Mouse (Mus musculus) embryonic fibroblast, embryonic 13.5 days (primary cell): ENCODE results near the gene Olfr1440. TPM values are rescaled to one million over a fixed set of nuclear protein-coding genes. Genes with fewer than 3 reads are reported as not detected.

Source experiments
- H3K27ac ChIP-seq: 2 replicates; pipeline ENCODE4 v1.5.1; 2012; ENCODE audit warnings: low read length, control low read depth, inconsistent platforms; ENCODE audit not compliant: insufficient read depth
- H3K4me1 ChIP-seq: 2 replicates; pipeline ENCODE4 v1.6.1; 2011; ENCODE audit warnings: low read length; ENCODE audit not compliant: control insufficient read depth, insufficient read depth
- H3K4me3 ChIP-seq: 2 replicates; pipeline ENCODE4 v1.5.1; 2011; ENCODE audit warnings: mild to moderate bottlenecking, control low read depth, low read length; ENCODE audit not compliant: insufficient read depth
- CTCF ChIP-seq: IDR thresholded peaks from 2 replicates; pipeline ENCODE4 v1.5.1; 2011; ENCODE audit warnings: mild to moderate bottlenecking, control low read depth, low read length, moderate library complexity, borderline replicate concordance; ENCODE audit not compliant: insufficient read depth
- POLR2A ChIP-seq: IDR thresholded peaks from 2 replicates; pipeline ENCODE4 v1.6.1; 2011; ENCODE audit warnings: low read depth, mild to moderate bottlenecking, control low read depth, low read length, moderate library complexity
- polyA plus RNA-seq: library from polyadenylated mRNA; stranded (reverse); fragments of >200 nt; gene quantifications from 2 replicates; pipeline ENCODE4 v1.2.4, GENCODE M21; 2011; ENCODE audit warnings: low read depth; ENCODE audit not compliant: missing spikeins, insufficient read length

Olfr1440 gene
- polyA plus RNA-seq, 1 experiment, result not detected

DNA sequence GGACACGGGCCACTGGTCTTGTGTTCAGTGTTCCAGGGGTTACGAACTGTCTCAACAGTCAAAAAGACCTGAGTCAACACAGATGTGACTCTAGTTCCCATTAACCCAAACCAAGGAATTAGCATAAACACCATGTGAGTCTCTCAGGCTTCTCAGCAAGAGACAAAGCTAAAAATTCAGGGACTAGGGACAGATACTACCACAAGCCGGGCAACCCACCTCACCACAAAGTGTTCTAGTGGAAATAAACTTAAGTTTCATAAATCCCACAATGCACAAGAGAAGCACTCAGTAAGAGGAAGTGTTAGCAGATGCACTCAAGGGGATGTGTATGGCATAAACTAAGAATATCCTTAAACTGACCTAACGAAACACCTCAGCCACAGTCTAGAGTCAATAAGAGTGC lies 47.9 kb downstream of the Olfr1440 start:
- TF ChIP-seq CTCF (no peak), POLR2A (no peak)
- Histone ChIP-seq H3K27ac (no peak overlapping the region), H3K4me3 (no peak overlapping the region), H3K4me1 (no peaks in the 10 kb centered on the region)

DNA sequence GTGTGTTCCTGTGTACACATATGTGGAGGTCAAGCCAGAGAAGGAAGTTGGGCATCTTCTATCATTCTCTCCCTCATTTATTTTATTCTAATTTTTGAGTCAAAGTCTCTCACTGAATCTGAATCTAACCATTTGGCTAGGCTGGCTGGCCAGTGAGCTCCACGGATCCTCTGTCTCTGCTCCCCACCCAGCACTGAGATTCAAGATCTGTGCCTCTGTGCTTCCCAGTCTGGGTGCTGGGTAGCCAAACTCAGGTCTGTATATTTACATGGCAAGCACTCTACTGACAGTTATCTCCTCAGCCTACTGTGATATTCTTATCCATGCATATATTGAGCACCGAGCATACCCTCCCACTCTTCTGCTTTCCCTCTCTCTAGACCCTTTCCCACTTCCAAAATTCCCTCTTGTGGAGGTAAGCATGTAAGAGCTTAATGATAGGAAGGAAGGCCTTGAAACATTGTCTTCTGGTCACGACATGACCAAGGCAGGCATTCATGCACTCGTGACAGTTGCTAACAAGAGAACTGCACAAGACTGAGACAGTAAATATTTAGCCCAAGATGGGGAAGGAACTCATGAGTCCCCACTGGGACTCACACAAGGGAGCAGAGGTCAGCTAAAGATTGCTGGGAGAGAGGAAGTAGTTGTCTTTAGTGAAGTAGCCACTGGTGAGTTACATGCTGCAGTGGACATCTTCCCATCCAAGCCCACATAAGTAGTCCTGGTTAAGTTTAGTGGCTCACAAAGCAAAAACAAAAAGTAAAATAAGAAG lies 48.9 kb downstream of the Olfr1440 start:
- Histone ChIP-seq H3K27ac (no peak overlapping the region), H3K4me1 (no peaks in the 10 kb centered on the region), H3K4me3 (no peak overlapping the region)
- TF ChIP-seq CTCF (no peak), POLR2A (no peak)

DNA sequence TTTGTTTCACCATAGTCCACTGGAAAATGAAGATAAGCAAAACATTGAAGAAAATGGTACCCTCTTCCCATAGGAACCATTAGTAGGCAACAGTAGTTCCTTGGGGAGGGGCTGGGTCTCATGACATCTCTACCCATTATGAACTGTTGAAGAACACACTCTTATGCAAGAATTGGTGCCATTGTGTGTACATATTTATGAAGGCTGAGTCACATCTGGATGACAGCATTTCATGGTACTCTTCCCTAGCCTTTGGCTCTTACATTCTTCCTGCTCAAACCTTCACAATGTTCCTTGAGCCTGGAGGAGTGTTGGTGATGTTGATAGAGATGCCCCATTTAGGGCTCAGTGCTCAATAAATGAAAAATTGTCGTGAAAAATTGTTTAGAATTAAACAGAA lies 52.5 kb downstream of the Olfr1440 start:
- no peak overlapping the region for H3K27ac ChIP-seq
- TF ChIP-seq POLR2A, result no peak
- no peak for TF ChIP-seq CTCF
- no peak overlapping the region for H3K4me3 ChIP-seq
- no peaks in the 10 kb centered on the region for H3K4me1 ChIP-seq

DNA sequence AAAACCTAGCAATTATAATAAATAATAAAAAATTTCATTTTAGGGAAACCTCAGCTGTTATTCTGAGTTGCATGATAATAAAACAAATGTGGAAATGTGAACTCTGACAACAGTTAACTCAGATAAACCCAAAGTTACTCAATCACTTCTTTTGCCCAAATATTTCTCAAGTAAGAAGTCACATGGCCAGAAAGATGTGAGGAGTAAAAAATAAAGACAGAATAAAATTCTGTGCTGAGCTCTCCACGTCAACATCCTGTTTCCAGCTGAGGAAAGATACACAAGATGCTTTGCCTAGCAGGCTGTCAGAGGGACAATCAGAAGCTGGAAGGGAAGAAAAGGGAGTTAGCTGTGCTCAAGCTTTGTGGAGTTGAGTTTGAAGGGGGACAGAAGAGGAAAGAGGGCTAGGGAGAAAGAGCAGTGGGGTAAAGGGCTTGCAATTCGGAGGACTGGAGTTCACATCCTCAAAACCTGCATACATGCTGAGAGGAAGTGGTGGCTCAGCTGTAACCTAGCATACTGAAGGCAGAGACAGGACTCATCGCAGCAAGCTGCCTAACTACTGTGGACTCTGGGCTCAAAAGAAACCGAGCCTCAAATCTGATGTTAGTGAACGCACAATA lies 53.1 kb downstream of the Olfr1440 start:
- Histone ChIP-seq H3K27ac (no peak overlapping the region), H3K4me1 (no peaks in the 10 kb centered on the region), H3K4me3 (no peak overlapping the region)
- TF ChIP-seq CTCF, result no peak
- TF ChIP-seq POLR2A, result no peak

DNA sequence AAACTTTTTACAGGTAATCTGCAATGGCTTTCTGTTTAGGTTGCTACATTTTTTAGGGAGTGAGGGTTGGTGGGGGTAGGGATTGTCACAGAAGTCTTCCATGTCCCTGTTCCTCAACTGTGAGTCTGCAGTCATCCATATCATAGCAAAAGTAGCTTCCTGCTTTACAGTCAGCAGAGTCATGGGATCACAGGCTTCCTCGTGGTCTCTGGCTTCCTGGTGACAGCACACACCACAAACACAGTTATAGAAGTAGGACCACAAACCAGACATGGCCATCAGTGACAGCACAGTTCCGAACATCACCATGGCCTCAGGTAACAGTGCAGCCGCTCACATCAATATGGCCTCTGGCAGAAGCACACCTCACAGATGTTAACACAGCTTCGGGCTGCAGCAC lies 55.5 kb downstream of the Olfr1440 start:
- TF ChIP-seq POLR2A, result no peak
- no peak for TF ChIP-seq CTCF
- H3K27ac ChIP-seq, result no peak overlapping the region
- no peaks in the 10 kb centered on the region for H3K4me1 ChIP-seq
- H3K4me3 ChIP-seq, result no peak overlapping the region

DNA sequence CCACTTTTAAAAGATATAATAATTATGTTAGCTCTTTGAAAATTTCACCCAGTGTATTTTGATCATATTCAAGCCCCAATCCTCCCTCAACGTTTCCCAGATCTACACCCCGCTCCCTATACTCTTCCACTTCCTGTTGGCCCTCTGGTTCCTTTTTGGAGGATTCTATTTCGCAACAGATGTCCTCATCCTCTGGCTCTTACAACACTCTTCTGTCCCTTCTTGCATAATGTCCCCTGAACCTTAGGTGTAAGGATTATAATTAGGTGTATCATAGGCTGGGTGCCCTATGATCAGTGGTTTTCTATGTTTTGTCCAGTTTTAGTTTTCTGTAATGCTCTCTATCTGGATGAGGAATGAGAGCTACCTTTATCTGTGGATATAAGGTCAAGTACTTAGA lies 57.9 kb downstream of the Olfr1440 start:
- TF ChIP-seq CTCF (no peak), POLR2A (no peak)
- Histone ChIP-seq H3K4me1 (no peaks in the 10 kb centered on the region), H3K27ac (no peak overlapping the region), H3K4me3 (no peak overlapping the region)

Other genes starting within 250 kb of the Olfr1440 start
- not detected in 2 replicates for gene Olfr1555-ps1, start 217.2 kb upstream of the Olfr1440 start, polyA plus RNA-seq
- not detected in 2 replicates for gene Olfr1431, start 186.6 kb upstream of the Olfr1440 start, polyA plus RNA-seq
- gene Olfr1432, start 154.7 kb upstream of the Olfr1440 start, polyA plus RNA-seq, result not detected in 2 replicates
- not detected in 2 replicates for gene Olfr262, start 145.6 kb upstream of the Olfr1440 start, polyA plus RNA-seq
- not detected in 2 replicates for gene Olfr235, start 126.2 kb upstream of the Olfr1440 start, polyA plus RNA-seq
- not detected in 2 replicates for gene Olfr1434, start 107.4 kb upstream of the Olfr1440 start, polyA plus RNA-seq
- gene Olfr1436, start 88.1 kb upstream of the Olfr1440 start, polyA plus RNA-seq, result not detected in 2 replicates
- gene Olfr1437, start 62.2 kb upstream of the Olfr1440 start, polyA plus RNA-seq, result not detected in 2 replicates
- not detected in 2 replicates for gene Olfr1438-ps1, start 51.4 kb upstream of the Olfr1440 start, polyA plus RNA-seq
- gene Olfr1441, start 30.2 kb downstream of the Olfr1440 start, polyA plus RNA-seq, result not detected in 2 replicates
- gene Pfpl, start 40.6 kb downstream of the Olfr1440 start, polyA plus RNA-seq, result not detected in 2 replicates
- 0.82 and 7.0 TPM in 2 replicates for gene Mpeg1, start 73.5 kb downstream of the Olfr1440 start, polyA plus RNA-seq
- gene Dtx4, start 114.2 kb downstream of the Olfr1440 start, polyA plus RNA-seq, result 6.2 and 10.4 TPM in 2 replicates
- 50.9 and 56.0 TPM in 2 replicates for gene Fam111a, start 158.5 kb downstream of the Olfr1440 start, polyA plus RNA-seq
- 0.23 TPM in 1 of 2 replicates, not detected in the other for gene Gm4952, start 212.7 kb downstream of the Olfr1440 start, polyA plus RNA-seq
- 0.23 TPM in 1 of 2 replicates, not detected in the other for gene Glyat, start 246.0 kb downstream of the Olfr1440 start, polyA plus RNA-seq